ENCODE assay signal across 10 mouse cellular contexts in genomic region chr3:57950431-57951331, GRCm38 (mm10).
DNase-seq lines count a peak whose midpoint lies in the region; ATAC-seq and TF ChIP-seq lines count a peak whose summit lies in the region.
"Had no signal": no experiment of that assay in that cellular context is flagged by ENCODE, and none has a peak within 500 bp of the region (broad histone marks: within the 10 kb centered on the region; RNA-seq: fewer than 3 reads in every experiment).

No protein-coding gene starts in this region.

- H3K27ac ChIP-seq in forebrain, embryonic 15.5 days (replicated peaks): 0 out of 2 replicates have a peak overlapping the region, but pooled peaks have one; percentile 6
- H3K27ac ChIP-seq in heart, embryonic 16.5 days (ENCODE audit: low read length): peak overlapping the region; percentile 13; the same call in 1 of the 2 replicates
- H3K27ac ChIP-seq in stomach, postnatal 0 days (replicated peaks): no peak overlapping the region

- H3K4me1 ChIP-seq in forebrain, embryonic 15.5 days: peaks cover 8% of the 10 kb centered on the region; the same call in 1 of the 2 replicates
- H3K4me1 ChIP-seq in heart, embryonic 16.5 days (ENCODE audit: control insufficient read depth, insufficient read depth, low read length): peaks cover 10% of the 10 kb centered on the region
- H3K4me1 ChIP-seq in stomach, postnatal 0 days (replicated peaks; ENCODE audit: control insufficient read depth, insufficient read depth): no peaks in the 10 kb centered on the region

- no peaks in the 10 kb centered on the region for H3K27me3 ChIP-seq in forebrain, embryonic 15.5 days
- H3K27me3 ChIP-seq in heart, embryonic 16.5 days (ENCODE audit: control insufficient read depth, insufficient read depth, low read length): no peaks in the 10 kb centered on the region
- H3K27me3 ChIP-seq in stomach, postnatal 0 days (ENCODE audit: control insufficient read depth, insufficient read depth, low read length): no peaks in the 10 kb centered on the region

- no peak overlapping the region for H3K4me2 ChIP-seq in forebrain, embryonic 15.5 days (replicated peaks)
- H3K4me2 ChIP-seq in heart, embryonic 16.5 days (ENCODE audit: low read depth, low read length): no peak overlapping the region
- H3K4me2 ChIP-seq in stomach, postnatal 0 days (replicated peaks; ENCODE audit: low read depth): no peak overlapping the region

- peak; percentile 61 for ATAC-seq in forebrain, embryonic 15.5 days (replicated peaks)
- ATAC-seq in heart, embryonic 16.5 days (replicated peaks; ENCODE audit: extremely low read depth, insufficient read depth, low FRiP score): no peak
- ATAC-seq in stomach, postnatal 0 days (ENCODE audit: low FRiP score, low TSS enrichment): no peak
- ATAC-seq: lung, postnatal 0 days had no signal

- no peaks in the 10 kb centered on the region for H3K36me3 ChIP-seq in forebrain, embryonic 15.5 days
- H3K36me3 ChIP-seq in heart, embryonic 16.5 days (ENCODE audit: control insufficient read depth, insufficient read depth): no peaks in the 10 kb centered on the region
- H3K36me3 ChIP-seq in stomach, postnatal 0 days (ENCODE audit: control insufficient read depth, insufficient read depth, low read length): no peaks in the 10 kb centered on the region

- 50% methylated on average over 7 of the region's 7 CpGs for WGBS in forebrain, embryonic 15.5 days
- whole genome bisulfite sequencing in heart, embryonic 16.5 days: 50% methylated on average over 7 of the region's 7 CpGs
- WGBS in stomach, postnatal 0 days: 71% methylated on average over 7 of the region's 7 CpGs

- H3K4me3 ChIP-seq in forebrain, embryonic 15.5 days: no peak overlapping the region
- H3K4me3 ChIP-seq in heart, embryonic 16.5 days (ENCODE audit: low read length): no peak overlapping the region
- H3K4me3 ChIP-seq in stomach, postnatal 0 days (ENCODE audit: low read depth, low read length): no peak overlapping the region

- no peaks in the 10 kb centered on the region for H3K9me3 ChIP-seq in forebrain, embryonic 15.5 days
- H3K9me3 ChIP-seq in heart, embryonic 16.5 days (replicated peaks; ENCODE audit: control insufficient read depth, low read length): 0 out of 2 replicates have a peak, but pooled peaks cover 3% of the 10 kb centered on the region
- H3K9me3 ChIP-seq in stomach, postnatal 0 days (ENCODE audit: control insufficient read depth, low read length): no peaks in the 10 kb centered on the region

- no peak for TF ChIP-seq EP300 in stomach, postnatal 0 days (optimal IDR thresholded peaks at IDR 0.05)

- DNase-seq in layer of hippocampus, adult 11-12 months (ENCODE audit: low spot score): peak; percentile 8
- DNase-seq in layer of hippocampus, postnatal 36 days: no peak
- peak; percentile 10 for DNase-seq in retina, embryonic 14.5 days (ENCODE audit: low spot score)
- DNase-seq in lung, postnatal 36 days: no peak
- DNase-seq in stomach, postnatal 0 days (ENCODE audit: low spot score): no peak
- no peak for DNase-seq in cerebellum, postnatal 4 days (ENCODE audit: low spot score in 2 of 2)
- DNase-seq: layer of hippocampus, adult 9-11 months had no signal

- TF ChIP-seq CTCF in stomach, postnatal 0 days (IDR thresholded peaks at IDR 0.05; ENCODE audit: low read depth): no peak

- no peak overlapping the region for H3K9ac ChIP-seq in forebrain, embryonic 15.5 days (replicated peaks)
- no peak overlapping the region for H3K9ac ChIP-seq in heart, embryonic 16.5 days (ENCODE audit: low read length)
- no peak overlapping the region for H3K9ac ChIP-seq in stomach, postnatal 0 days (ENCODE audit: low read length)

Comparison
In these comparisons a context has a peak if more than half of its experiments do, and no peak if none do; other contexts are left out.
1. DNase-seq: peak in layer of hippocampus, adult 11-12 months (single experiment) and retina, embryonic 14.5 days (single experiment); none in layer of hippocampus, postnatal 36 days (0 of 2), lung, postnatal 36 days (single experiment), stomach, postnatal 0 days (single experiment) and cerebellum, postnatal 4 days (0 of 2).